Mouse (Mus musculus) intestine, embryonic 16.5 days (tissue): ENCODE measurements around the gene AI464131. TPM values are rescaled to one million over a fixed set of nuclear protein-coding genes. Genes with fewer than 3 reads are reported as not detected.

Source experiments
- ATAC-seq: fragments of 200-750 bp; cut with Nextera tagmentation; 2 replicates; pipeline ENCODE4 v1.8.0; 2017; ENCODE audit warnings: moderate TSS enrichment, moderate library complexity
- H3K27ac ChIP-seq: fragments of 300-500 bp; sonication (generic); 2 replicates; pipeline ENCODE4 v1.5.1; 2014; ENCODE audit warnings: mild to moderate bottlenecking, low read length
- H3K27me3 ChIP-seq: fragments of 300-500 bp; sonication (generic); replicated peaks from 2 replicates; pipeline ENCODE4 v1.6.1; 2014; ENCODE audit warnings: low read length, control low read depth, mixed read lengths; ENCODE audit not compliant: control insufficient read depth, insufficient read depth
- H3K36me3 ChIP-seq: fragments of 300-500 bp; sonication (generic); 2 replicates; pipeline ENCODE4 v1.6.1; 2014; ENCODE audit warnings: low read length, control low read depth; ENCODE audit not compliant: control insufficient read depth, insufficient read depth
- H3K4me1 ChIP-seq: fragments of 300-500 bp; sonication (generic); 2 replicates; pipeline ENCODE4 v1.6.1; 2014; ENCODE audit warnings: low read length, control low read depth, mixed read lengths; ENCODE audit not compliant: control insufficient read depth, insufficient read depth
- H3K4me2 ChIP-seq: fragments of 300-500 bp; sonication (generic); 2 replicates; pipeline ENCODE4 v1.6.1; 2014; ENCODE audit warnings: low read depth, low read length, control low read depth
- H3K4me3 ChIP-seq: fragments of 300-500 bp; sonication (generic); 2 replicates; pipeline ENCODE4 v1.5.1; 2014; ENCODE audit warnings: mild to moderate bottlenecking, low read length
- H3K9ac ChIP-seq: fragments of 300-500 bp; sonication (generic); 2 replicates; pipeline ENCODE4 v1.6.1; 2014; ENCODE audit warnings: low read depth, low read length
- H3K9me3 ChIP-seq: fragments of 300-500 bp; sonication (generic); 2 replicates; pipeline ENCODE4 v1.6.1; 2016; ENCODE audit warnings: low read length, control low read depth; ENCODE audit not compliant: control insufficient read depth
- WGBS: fragments of 180-500 bp; shearing (Covaris S2); extraction: QIAGEN DNeasy Blood & Tissue Kit; methylation state at CpG from one replicate; pipeline ENCODE4 v1.1.7; 2014; 5-methylcytosine and 5-hydroxymethylcytosine counted together
- polyA plus RNA-seq: library from polyadenylated mRNA; unstranded; fragments of >200 nt; fragmentation: Nextera tagmentation; extraction: Ambion mirVana; gene quantifications from 2 replicates; pipeline ENCODE4 v1.2.1, GENCODE M21; 2015

The AI464131 gene
- polyA plus RNA-seq, 1 experiment from 2014 or later = 12.7 TPM

DNA sequence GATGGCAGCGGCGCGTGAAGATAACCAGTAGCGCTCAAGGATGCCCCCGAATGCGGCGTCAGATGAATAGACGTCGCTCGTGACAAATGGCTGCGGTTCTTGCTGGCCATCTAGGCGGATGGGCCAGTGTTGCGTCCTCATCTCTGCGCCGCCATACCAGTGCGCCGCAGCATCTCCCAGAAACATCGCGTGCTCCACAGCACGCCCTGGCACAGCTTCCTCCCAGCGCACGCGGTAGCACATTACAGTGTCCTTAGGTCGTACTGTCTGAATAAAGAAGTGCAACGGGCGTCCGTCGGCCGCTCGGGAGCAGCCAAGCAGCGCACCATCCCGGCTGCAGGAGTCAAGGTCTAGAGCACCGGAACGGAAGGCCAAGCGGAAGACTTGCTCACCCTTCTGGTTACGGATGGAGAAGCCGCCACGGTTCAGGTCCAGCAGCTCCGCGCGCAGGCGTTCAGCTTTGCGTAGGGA lies 3.9 kb downstream of the AI464131 start:
- Histone ChIP-seq H3K27me3 (peaks cover 39% of the 10 kb centered on the region), H3K4me3 (peak overlapping the region; percentile 33), H3K27ac (no peak overlapping the region), H3K9ac (no peak overlapping the region), H3K36me3 (peaks cover 18% of the 10 kb centered on the region), H3K9me3 (no peaks in the 10 kb centered on the region), H3K4me1 (peaks cover 35% of the 10 kb centered on the region), H3K4me2 (peak overlapping the region; percentile 40)
- WGBS = 27% methylated on average over 43 of the region's 43 CpGs
- ATAC-seq = no peak

DNA sequence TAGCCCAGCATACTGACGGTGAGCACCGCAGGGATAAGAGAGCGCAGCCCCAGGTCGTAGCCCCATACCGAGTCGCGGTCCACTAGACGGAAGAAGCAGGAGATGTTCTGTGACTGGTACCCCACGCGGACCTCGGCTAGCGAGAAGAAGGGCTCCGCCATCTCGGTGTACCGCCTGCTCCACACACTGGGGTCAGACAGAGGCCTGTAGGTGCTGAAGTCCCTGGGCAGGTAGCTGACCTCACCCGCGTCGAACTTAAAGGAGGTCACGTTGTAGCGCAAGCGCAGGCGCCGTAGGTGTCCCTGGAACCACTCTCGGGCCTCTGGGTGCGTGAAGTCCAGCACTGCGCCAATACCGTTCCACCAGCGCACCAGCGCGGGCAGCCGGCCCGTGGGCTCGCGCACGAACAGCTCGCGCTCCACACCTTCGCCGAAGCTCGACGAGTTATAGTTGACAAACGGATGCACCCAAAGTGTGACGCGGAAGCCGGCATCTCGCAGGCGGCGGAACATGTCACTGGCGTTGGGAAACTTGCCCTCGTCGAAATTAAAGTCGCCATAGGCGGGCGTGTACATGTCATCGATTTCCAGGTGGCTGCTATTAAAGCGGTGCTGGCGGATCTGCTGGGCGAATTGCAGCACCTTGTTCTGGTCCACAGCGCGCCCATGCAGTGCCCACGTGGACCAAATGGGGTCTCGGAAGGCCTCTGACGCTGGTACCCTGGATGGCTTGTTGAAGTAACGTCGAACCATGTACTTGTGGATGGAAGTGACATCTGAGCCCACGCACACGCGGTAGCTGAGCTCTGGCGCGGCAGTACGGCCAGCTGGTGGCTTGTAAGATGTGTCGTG lies 4.7 kb downstream of the AI464131 start:
- peak overlapping the region; percentile 33 for H3K4me3 ChIP-seq
- no peaks in the 10 kb centered on the region for H3K9me3 ChIP-seq
- no peak for ATAC-seq
- peaks cover 36% of the 10 kb centered on the region for H3K4me1 ChIP-seq
- no peak overlapping the region for H3K9ac ChIP-seq
- WGBS = 17% methylated on average over 72 of the region's 72 CpGs
- peaks cover 39% of the 10 kb centered on the region for H3K27me3 ChIP-seq
- H3K36me3 ChIP-seq = peaks cover 18% of the 10 kb centered on the region
- H3K4me2 ChIP-seq = peak overlapping the region; percentile 49
- no peak overlapping the region for H3K27ac ChIP-seq

DNA sequence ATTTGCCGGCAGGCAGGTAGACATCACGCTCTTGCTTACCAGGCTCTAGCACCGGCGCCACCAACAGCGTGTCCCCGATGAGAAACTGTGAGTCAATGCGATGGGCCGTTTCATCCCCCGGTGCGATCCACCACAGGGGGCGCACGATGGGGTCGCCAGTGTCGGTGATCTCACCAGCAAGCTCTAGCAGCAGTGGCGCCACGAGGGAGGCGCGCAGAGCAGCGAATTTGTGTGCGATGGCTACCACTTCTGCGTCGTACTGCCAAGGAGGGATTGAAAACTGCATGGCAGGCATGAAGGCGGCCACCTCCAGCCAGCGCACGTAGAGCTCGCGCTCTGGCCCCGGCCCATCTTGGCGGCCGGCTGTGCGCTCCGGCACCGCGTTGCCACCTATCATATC lies 5.3 kb downstream of the AI464131 start:
- no peak for ATAC-seq
- Histone ChIP-seq H3K4me2 (peak overlapping the region; percentile 49), H3K27me3 (peaks cover 39% of the 10 kb centered on the region), H3K9ac (no peak overlapping the region), H3K9me3 (no peaks in the 10 kb centered on the region), H3K36me3 (peaks cover 18% of the 10 kb centered on the region), H3K4me3 (peak overlapping the region; percentile 33), H3K27ac (no peak overlapping the region), H3K4me1 (peaks cover 41% of the 10 kb centered on the region)
- 16% methylated on average over 34 of the region's 34 CpGs for WGBS

DNA sequence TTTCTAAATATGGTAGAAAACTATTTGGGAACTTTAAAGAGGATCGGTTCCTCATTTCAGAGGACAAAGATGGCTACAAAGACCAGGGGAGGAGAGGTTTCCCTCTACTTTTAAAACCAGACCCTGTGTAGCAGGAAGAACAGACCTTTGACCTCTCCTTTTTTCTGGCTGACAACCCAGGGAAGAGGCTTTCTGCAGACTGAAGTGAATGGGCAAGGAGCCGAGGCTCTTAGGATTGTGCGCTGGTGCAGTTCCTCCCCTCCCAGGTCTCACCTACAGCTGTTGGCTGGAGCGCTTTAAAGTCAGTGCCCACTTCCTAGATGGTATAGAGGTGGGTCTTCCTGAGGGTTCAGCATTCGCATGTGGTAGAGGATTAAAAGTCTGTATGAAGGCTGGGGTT lies 5.8 kb downstream of the AI464131 start:
- Histone ChIP-seq H3K9ac (no peak overlapping the region), H3K27me3 (peaks cover 37% of the 10 kb centered on the region), H3K4me3 (no peak overlapping the region), H3K4me1 (peaks cover 41% of the 10 kb centered on the region), H3K4me2 (no peak overlapping the region), H3K36me3 (peaks cover 18% of the 10 kb centered on the region), H3K9me3 (no peaks in the 10 kb centered on the region), H3K27ac (no peak overlapping the region)
- no peak for ATAC-seq
- WGBS = 67% methylated on average over 5 of the region's 5 CpGs

DNA sequence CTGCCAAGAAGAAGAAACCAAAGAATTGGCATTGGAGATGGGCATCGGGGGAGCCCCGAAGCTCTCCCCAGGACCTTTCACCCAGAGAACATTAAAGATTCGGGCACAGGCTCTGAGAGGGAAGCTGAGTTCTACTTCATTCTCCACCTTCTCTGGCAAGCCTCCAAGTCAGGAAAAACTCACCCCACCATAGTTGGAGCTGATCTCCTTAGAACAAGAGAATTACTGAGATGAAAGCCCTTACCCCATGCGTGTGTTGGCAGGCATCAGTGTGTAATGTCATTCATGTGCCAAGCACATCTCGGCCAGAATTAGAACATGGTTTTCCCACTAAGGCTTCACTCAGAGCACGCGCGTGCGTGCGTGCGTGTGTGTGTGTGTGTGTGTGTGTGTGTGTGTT lies 7.0 kb downstream of the AI464131 start:
- Histone ChIP-seq H3K36me3 (peaks cover 18% of the 10 kb centered on the region), H3K27ac (no peak overlapping the region), H3K27me3 (peaks cover 34% of the 10 kb centered on the region), H3K4me2 (no peak overlapping the region), H3K9me3 (no peaks in the 10 kb centered on the region), H3K4me1 (peaks cover 35% of the 10 kb centered on the region), H3K9ac (no peak overlapping the region), H3K4me3 (no peak overlapping the region)
- WGBS = 87% methylated on average over 11 of the region's 11 CpGs
- no peak for ATAC-seq

DNA sequence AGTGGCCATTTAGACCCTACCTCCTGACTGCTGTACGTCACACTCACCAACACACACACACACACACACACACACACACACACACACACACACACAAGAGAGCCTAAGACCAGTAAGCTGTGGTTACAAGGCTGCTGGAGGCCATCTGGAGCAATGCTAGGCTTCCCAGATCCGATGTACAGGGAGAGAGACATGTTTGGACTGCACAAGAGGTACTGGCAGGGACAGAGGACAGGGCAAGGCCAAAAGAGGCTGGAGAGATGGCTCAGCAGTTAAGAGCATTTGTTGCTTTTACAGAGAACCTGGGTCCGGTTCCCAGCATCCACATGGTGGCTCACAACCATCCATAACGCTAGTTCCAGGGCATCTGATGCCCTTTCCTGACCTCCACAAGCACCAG lies 7.8 kb downstream of the AI464131 start:
- H3K36me3 ChIP-seq = peaks cover 18% of the 10 kb centered on the region
- no peak overlapping the region for H3K4me3 ChIP-seq
- no peak overlapping the region for H3K9ac ChIP-seq
- no peaks in the 10 kb centered on the region for H3K9me3 ChIP-seq
- no peak overlapping the region for H3K4me2 ChIP-seq
- H3K27me3 ChIP-seq = peaks cover 29% of the 10 kb centered on the region
- 0 out of 2 replicates have a peak overlapping the region, but pooled peaks have one; percentile 79 for H3K27ac ChIP-seq
- no peak for ATAC-seq
- WGBS = 78% methylated on average over 4 of the region's 4 CpGs
- H3K4me1 ChIP-seq = peaks cover 35% of the 10 kb centered on the region

DNA sequence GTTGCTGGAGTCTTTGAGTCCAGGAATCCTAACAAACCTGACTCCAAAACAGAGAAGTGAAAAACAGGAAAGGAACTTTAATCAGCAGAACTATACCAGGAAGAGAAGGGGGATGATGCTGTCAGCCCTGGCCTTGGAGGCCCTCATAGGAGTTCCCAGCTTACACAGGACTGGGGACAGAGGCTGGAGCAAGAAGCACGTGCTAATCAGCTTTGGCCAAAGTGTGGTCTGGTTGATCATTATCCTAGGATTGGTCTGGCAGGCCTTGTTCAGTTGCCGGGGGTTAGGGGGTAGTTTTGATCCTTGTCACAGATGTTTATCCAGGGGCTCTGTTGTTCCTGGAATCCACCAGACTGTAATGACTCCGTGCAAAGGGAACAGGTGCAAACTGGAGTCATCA lies 8.5 kb downstream of the AI464131 start:
- Histone ChIP-seq H3K4me2 (no peak overlapping the region), H3K27me3 (peaks cover 22% of the 10 kb centered on the region), H3K9ac (no peak overlapping the region), H3K36me3 (peaks cover 18% of the 10 kb centered on the region), H3K27ac (peak overlapping the region; percentile 79), H3K4me1 (peaks cover 34% of the 10 kb centered on the region), H3K9me3 (no peaks in the 10 kb centered on the region), H3K4me3 (no peak overlapping the region)
- ATAC-seq = peak; percentile 63
- WGBS = 23% methylated on average over 3 of the region's 3 CpGs

DNA sequence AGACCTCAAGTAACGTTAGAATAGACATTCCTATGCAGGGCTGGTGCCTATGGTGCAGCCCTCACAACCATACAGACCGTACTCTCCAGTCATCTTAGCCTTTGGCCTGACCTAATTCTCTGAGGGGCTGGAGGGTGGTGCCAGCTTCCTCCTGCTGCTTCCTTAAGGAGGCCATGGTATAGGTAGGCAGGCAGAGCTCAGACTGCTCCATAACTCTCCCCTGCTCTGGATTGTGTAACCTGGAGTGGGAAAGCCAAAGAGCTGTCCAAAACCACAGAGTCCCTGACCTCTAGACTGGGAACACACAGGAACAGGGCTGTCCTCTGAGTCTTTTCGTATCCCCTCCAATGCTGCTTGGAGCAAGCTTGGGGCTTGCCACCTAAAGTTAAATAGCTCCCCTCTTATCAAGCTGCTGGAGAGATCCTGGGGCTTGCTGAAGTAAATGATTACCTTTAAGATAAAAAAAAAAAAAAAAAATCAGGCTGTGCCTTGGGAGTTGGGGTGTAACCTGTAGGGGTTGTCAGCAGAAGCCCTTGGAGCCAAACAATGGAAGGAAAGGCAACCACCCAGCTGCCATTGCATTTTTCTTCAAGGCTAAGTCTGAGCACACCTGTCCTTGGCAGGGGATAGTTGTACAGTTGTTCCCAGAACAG lies 9.3 kb downstream of the AI464131 start:
- peaks cover 14% of the 10 kb centered on the region for H3K27me3 ChIP-seq
- no peak overlapping the region for H3K9ac ChIP-seq
- H3K4me3 ChIP-seq = no peak overlapping the region
- no peaks in the 10 kb centered on the region for H3K9me3 ChIP-seq
- H3K4me1 ChIP-seq = peaks cover 27% of the 10 kb centered on the region
- 56% methylated on average over 3 of the region's 3 CpGs for WGBS
- peak overlapping the region; percentile 24; the same call in 1 of the 2 replicates for H3K4me2 ChIP-seq
- peak; percentile 88 for ATAC-seq
- H3K27ac ChIP-seq = peak overlapping the region; percentile 80
- H3K36me3 ChIP-seq = peaks cover 10% of the 10 kb centered on the region

DNA sequence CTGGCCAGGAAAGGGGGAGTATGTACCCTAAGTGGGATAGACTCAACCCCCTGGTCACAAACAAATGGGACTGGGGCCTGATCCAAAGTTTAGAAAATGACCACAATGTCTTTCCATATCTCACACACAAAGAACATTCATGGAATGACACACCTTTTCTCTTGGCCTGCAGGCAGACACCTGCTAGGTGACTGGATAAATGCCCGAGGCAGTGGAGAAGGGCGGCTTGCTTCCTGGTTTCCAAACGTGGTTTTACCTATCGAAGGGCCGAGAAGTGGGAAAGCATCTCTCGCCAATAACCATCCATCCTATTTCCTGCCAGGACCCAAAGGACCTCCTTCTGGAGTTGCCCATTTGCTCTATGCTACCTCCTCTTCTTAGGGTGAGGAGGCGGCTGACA lies 9.9 kb downstream of the AI464131 start:
- ATAC-seq = peak; percentile 4; the same call in 1 of the 2 replicates
- H3K9ac ChIP-seq = no peak overlapping the region
- H3K27ac ChIP-seq = peak overlapping the region; percentile 80
- peaks cover 8% of the 10 kb centered on the region for H3K27me3 ChIP-seq
- H3K4me1 ChIP-seq = peaks cover 20% of the 10 kb centered on the region; the same call in 1 of the 2 replicates
- peak overlapping the region; percentile 24; the same call in 1 of the 2 replicates for H3K4me2 ChIP-seq
- H3K4me3 ChIP-seq = no peak overlapping the region
- no peaks in the 10 kb centered on the region for H3K9me3 ChIP-seq
- WGBS = 73% methylated on average over 7 of the region's 7 CpGs
- H3K36me3 ChIP-seq = peaks cover 4% of the 10 kb centered on the region
